Mouse (Mus musculus) mouse embryonic stem cell (cell line): Measurements from ENCODE around the gene Ctc1.

Source experiments
- in situ Hi-C, 2 experiments: fragments of 300-500 bp; cut with MboI; formaldehyde crosslinking; loops; 1 replicate in 1 of 2; 3 replicates in 1 of 2; pipeline ENCODE4 v1.14.3; 2019 to 2020; ENCODE audit warnings: low sequenced_read_pairs in 2 of 2, low pct_unique_long_range_greater_than_20kb in 1 of 2, mixed read lengths in 1 of 2; ENCODE audit not compliant: unreplicated experiment in 1 of 2

Gene Ctc1

GRCm38 (mm10) chr11:69075764-69076479, 60.2 kb downstream of the Ctc1 start:
- in situ Hi-C loops, result loop anchor here in 1 of 2 experiments (5.0 kb wide), 1 partner anchor 41 kb away; no protein-coding TSS in a partner anchor

- in situ Hi-C loops, result loop anchor here in 1 of 2 experiments (5.0 kb wide), 1 partner anchor 41 kb away; no protein-coding TSS in a partner anchor
Observed at GRCm38 (mm10) chr11:69076572-69076971, 60.9 kb downstream of the Ctc1 start.

- in situ Hi-C loops, result loop anchor here in 1 of 2 experiments (5.0 kb wide), 1 partner anchor 40 kb away; no protein-coding TSS in a partner anchor
Observed at GRCm38 (mm10) chr11:69077316-69077715, 61.6 kb downstream of the Ctc1 start.

- in situ Hi-C loops, result loop anchor here in 1 of 2 experiments (5.0 kb wide), 1 partner anchor 39 kb away; no protein-coding TSS in a partner anchor
Observed at GRCm38 (mm10) chr11:69078041-69078440, 62.3 kb downstream of the Ctc1 start.

GRCm38 (mm10) chr11:69078805-69079438, 63.2 kb downstream of the Ctc1 start:
- in situ Hi-C loops, result loop anchor here in 1 of 2 experiments (5.0 kb wide), 1 partner anchor 38 kb away; no protein-coding TSS in a partner anchor

- in situ Hi-C loops, result no loop called here
Observed at GRCm38 (mm10) chr11:69080102-69080854, 64.6 kb downstream of the Ctc1 start.

- in situ Hi-C loops, result no loop called here
Observed at GRCm38 (mm10) chr11:69080855-69081222, 65.1 kb downstream of the Ctc1 start.

- in situ Hi-C loops, result no loop called here
Observed at GRCm38 (mm10) chr11:69081613-69082012, 65.9 kb downstream of the Ctc1 start.

GRCm38 (mm10) chr11:69085608-69086007, 69.9 kb downstream of the Ctc1 start:
- in situ Hi-C loops, result no loop called here
